Mouse (Mus musculus) right cerebral cortex, postnatal 36 days (tissue): ENCODE data around the gene Atp6v1g3.

Experiments used
- DNase-seq, 2 experiments: peaks; one replicate each; pipeline ENCODE4 v3.0.0; 2022; ENCODE audit warnings: low spot score in 2 of 2, mixed read lengths in 1 of 2

The Atp6v1g3 gene

GRCm38 (mm10) chr1:138273438-138273837, at the start of gene Atp6v1g3:
Gene Atp6v1g3 (plus strand): TSS chr1:138273738.
- no peak for DNase-seq

DNA sequence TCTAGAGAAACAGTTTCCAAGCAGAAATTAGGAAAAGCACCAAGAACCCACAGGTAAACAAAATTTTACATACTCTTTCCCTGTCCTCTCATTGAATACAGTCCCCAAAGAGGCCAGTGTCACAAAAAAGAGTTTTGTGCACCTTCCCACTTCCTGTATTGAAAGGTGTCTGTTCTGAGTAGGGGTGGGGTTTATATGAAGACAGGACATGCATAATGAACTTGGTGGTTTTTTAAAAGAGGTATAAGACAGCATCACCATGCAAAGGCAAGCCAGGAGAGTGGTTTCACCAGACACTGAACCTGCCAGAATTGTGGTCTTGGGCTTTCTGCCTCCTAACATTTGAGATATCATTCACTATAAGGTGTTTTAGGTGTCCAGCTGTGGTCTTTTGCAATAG, 40.5 kb upstream of the Atp6v1g3 start:
- DNase-seq = no peak

GRCm38 (mm10) chr1:138237252-138237651, 36.3 kb upstream of the Atp6v1g3 start:
- no peak for DNase-seq

DNA sequence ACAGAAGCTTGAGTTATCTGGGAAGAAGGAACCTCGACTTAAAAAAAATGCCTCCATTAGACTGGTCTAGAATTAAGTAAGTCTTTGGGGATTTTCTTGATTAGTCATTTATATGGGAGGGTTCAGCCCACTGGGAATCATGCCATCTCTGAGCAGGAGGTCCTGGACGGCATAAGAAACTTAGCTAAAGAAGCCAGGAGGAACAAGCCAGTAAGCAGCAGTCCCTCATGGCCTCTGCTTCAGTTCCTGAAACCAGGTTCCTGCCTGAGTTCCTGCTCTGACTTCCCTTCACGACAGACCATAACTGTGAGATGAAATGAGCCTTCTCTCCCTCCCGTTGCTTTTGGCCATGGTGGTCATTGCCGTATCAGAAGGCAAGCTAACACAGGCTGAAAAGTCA, 29.6 kb upstream of the Atp6v1g3 start:
- no peak for DNase-seq

DNA sequence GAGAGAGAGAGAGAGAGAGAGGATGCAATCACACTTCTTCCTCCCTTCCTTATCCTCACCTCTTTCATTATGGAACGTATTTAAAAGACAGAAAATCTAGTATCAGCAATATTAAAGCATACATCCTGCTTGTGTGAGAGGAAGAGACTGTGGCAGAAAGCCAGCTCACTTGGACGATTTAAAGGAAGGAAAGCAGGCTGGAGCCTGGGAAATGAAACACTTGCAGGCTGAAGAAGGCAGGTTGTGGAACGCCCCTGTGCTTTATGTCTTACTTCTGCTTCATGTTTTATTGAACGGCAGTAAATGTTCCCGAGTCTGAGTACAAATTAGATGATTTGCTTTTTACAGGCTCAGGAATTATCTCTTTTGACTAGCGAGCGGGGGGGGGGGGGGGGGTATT, 29.1 kb upstream of the Atp6v1g3 start:
- DNase-seq = peak; percentile 12 to 23

DNA sequence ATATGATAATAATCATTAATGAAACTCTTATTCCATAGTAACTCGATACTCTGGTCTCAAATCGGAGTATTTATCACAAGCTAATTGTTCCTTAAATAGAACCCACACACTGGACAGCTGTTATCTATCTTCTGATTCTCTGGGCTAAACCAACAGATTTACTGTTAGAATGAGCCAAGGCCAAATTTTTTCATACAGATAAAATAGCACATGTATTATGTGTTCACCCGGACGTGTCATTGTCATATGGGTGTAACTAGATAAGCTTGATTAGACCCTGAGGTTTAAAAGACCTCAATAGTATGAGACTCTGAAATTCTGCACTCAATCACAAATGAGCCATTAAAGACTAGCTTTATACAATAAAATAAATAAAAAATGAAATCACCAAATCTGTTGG, 28.4 kb upstream of the Atp6v1g3 start:
- DNase-seq = no peak

DNA sequence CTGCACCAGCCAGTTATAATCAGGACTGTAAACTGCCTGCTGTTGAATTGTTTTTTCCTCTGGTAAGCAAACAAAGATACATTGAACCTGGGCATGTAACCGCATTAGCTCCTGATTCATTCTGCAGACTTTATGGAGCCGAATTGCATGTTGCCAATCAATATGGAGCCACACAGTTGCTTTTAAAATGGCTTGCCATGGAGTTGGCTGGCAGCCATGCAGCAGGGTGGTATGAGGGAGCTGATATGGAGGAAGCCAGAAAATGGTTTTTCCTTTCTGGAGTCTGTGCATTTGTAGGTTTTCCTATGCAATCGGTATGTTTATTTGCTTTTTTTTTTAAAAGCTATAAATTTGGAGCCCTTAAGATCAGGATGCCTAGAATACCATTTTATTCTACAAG, 28.0 kb upstream of the Atp6v1g3 start:
- DNase-seq = no peak

DNA sequence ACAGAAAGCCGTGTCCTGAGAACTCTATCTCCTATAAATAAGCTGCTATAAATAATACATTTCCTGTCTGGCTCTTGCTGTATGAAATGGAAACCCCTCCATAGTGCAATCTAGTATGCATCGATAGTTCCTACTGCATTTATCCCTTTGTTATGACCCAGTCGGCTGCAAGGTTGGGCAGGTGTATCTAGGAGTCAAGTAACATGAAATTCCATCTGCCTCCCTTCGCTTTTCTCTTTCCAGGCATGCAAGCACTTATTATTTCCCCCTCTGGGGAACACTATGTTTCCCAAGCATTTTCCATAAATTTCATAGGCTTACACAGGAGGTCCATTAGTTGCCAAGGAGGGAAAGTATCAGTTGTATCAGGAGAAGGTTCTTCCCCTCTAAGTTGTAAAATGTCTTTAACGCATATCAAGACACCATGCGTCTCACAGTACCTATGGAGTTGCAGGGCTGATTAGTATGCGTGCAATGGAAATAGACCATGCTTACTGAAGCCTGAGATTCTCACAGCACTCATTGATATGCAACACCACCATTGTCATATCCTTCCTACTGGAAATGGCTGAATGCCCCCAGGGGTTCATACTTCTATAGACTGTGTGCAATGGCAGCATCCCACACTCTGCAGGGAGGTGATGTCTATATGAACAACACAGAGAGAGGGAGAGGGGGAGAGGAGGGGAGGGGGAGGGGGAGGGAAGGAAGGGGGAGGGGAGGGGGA, 26.9 kb upstream of the Atp6v1g3 start:
- DNase-seq = no peak

DNA sequence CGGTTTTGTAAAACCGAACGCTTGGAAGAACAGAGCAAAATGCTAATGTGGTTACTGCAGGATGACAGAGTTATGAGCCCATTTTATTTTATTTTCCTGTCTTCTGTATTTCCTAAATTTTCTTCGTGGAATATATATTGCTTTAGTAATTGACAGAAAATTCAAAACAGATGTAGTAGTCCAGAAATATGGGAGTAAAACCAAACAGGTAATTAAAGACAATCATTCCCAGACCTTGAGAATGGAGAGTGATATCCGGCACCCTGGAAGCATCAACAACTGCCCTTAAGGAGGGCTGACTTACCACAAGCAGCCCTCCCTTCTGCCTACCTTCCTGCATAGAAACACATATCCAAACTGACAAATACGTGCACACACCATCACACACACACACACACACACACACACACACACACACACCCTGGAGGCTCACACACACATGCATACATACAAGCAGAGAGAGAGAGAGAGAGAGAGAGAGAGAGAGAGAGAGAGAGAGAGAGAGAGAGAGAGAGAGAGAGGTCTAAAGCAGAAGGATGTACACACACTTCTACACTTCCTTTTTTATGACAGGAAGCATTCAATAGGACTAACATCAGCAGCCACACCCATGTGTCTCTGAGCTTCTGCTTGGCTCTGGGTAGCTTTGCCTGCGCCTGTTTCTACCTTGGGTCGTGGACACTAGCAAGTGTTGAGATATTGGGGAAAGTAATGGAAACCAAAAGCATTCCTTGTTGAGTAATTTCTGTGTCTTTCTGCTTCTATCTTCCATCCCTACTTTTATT, 25.6 kb upstream of the Atp6v1g3 start:
- DNase-seq = no peak

DNA sequence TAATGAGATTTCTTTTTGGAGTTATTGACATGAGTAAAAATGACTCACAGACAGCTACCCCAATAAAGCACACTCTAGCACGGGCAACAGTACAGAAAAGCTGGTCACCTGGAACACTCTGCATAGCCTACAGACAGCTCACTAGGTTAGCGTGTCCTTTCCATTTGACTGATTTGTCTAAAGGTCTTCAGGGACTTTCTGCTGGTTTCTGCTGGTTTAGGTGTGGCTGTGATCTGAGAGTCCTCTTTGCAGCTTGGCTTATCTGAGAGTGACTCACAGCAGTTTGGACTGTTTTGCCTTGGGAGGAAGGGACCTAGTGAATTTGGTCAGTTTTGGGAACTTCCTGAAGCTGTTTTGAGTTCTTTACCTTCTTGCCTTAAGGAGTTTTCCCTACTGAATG, 24.8 kb upstream of the Atp6v1g3 start:
- no peak for DNase-seq

DNA sequence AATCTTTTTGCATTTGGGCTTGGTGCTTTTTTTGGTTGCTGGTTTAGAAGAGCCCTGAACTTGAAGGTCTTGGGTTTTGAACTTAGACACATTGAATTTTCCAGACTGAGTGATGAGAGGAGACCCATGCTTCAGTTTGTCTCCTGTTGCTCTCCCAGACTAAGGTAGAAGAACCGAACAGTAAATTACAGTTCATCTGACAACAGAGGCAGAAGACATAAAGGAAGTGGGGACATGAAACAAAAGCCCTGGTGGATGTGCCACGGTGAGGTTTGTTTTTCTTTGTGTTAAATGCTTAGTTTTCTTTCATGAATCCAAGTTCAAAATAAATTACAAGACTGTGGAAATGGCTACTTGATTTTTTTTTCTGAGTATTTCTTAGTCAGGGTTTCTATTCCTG, 22.6 kb upstream of the Atp6v1g3 start:
- DNase-seq = no peak

DNA sequence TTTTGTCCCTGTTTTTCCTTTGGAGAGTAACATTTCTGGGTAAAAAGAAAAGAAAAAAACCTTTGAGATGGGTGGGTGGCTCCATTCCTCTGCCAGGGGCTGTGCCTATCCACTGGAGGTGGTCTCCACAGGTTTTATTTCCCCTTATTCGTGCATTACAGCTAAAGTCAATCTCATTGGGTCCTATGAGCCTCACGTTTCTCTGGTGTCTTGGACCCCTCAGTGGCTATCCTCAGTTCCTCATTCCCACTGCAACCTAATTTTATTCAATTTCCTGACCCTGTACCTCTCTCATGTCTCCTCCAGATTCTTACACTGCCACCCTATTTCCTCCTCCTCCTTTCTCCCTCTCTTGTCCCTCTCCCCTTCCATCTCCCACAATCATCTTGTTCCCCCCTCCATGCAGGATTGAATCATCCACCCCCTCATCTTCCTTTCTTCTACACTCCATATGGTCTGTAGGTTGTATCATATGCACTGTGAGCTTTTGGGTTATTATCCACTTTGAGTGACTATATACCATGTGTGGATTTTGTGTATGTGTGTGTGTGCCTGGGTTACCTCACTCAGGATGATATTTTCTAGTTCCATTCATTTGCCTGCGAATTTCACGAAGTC, 17.3 kb upstream of the Atp6v1g3 start:
- DNase-seq = no peak

- no peak for DNase-seq
Observed at GRCm38 (mm10) chr1:138258758-138259157, 14.8 kb upstream of the Atp6v1g3 start.

DNA sequence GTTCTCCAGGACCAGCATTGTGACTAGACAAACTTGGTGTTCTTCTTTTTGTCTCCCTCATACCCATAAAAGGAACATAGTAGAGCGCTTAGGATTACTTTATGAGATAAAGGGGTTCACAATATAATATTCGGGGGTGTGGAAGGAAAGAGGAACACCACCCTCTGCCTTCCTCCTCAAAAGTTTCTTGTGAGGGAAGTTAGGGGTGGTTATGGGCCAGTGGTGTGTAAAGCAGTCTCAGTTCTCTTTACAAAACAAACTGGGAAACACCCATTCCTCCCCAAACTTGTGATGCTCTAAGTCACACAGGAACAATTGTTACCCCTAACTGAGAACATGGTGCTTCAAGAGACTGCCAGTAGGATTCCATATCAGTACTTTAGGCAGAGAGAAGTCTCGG, 12.0 kb upstream of the Atp6v1g3 start:
- no peak for DNase-seq

DNA sequence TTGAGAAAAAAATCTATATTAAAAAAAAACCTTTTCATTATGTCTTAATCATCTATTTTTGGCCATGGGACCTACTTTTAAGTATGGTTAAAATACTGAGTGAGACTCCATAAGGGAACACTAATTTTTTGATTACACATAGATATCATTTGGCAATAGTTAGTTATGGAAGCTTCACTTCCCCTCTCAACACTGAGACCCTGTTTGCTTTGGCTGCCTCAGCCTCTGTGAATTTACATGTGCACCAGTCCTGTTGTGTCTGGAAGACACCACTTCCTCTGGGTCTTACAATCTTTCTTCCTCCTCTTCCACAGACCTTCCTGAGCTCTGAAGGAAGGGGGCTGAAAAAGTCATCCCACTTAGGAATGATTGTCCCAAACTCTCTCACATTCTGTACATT, 11.1 kb upstream of the Atp6v1g3 start:
- no peak for DNase-seq

- no peak for DNase-seq
Observed at GRCm38 (mm10) chr1:138267465-138268055, 6.0 kb upstream of the Atp6v1g3 start.

GRCm38 (mm10) chr1:138274930-138275329, 1.4 kb downstream of the Atp6v1g3 start:
- DNase-seq = no peak

DNA sequence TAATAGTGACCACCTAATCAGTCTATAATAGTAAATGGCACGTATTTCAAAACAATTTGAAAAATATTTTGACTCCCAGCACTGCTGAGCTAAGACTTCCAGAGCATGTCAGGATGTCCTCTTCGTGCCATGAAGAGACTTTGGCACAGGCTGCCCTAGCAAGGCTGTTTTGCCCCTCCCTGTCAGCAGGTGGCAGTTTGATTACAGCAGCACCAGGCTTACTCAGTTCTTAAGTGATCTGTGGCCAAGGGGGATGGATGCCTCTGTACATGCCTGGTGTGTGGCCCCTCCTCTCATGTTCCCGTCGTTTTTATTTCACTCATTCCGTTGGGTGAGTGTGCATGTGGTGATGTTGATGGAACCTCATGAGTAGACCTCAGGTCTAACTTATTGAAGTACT, 2.3 kb downstream of the Atp6v1g3 start:
- DNase-seq = no peak

- DNase-seq = no peak
Observed at GRCm38 (mm10) chr1:138281139-138281538, 7.6 kb downstream of the Atp6v1g3 start.

GRCm38 (mm10) chr1:138282413-138283141, 9.0 kb downstream of the Atp6v1g3 start:
- no peak for DNase-seq

DNA sequence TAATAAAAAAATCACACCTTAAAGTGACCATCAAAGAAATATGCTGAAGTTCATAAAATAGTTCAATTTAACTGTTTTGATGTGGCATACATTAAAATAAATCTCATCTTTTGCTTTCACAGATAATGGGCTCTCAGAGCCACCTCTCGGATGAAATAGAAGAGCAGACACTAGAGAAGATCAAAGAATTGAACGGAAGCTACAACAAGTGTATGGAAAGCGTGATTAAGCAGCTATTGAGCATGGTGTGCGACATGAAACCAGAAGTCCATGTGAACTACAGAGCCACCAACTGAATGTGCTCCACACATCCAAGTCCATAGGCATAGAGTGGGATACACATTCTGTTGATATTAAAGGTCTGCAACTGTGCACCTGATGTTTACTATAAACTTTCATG, 14.1 kb downstream of the Atp6v1g3 start:
- no peak for DNase-seq

GRCm38 (mm10) chr1:138288721-138289120, 15.2 kb downstream of the Atp6v1g3 start:
- no peak for DNase-seq
